Comparison of ENCODE assay signal across 12 mouse cellular contexts in the genomic region with DNA sequence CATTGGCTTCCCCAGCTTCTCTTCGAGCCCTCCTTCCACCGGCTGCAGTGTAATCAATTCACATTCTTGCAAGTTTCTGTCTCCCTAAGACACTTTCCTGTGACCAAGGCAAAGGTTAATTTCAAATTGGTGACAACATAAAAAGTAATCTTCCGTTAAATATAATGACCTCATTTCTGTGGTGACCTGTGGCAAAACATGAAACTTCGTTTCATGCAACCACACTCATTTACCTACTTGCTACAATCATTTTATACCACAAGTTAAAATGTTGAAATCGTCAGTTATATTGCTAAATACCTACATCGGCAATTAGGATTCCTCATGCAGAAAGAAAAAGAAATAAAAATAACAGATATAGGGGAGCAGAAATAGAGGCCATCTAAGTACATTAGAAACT.
"Had no signal": no experiment of that assay in that cellular context is flagged by ENCODE, and none has a peak within 500 bp of the region (broad histone marks: within the 10 kb centered on the region; RNA-seq: fewer than 3 reads in every experiment).

No protein-coding gene starts in this region.

- DNase-seq: retina, postnatal 1 day; right cerebral cortex, adult 18-20 months; right cerebral cortex, postnatal 14 days; right cerebral cortex, postnatal 25 days; right cerebral cortex, postnatal 4 days; spleen, adult 18-20 months; thymus, adult 18-20 months; thymus, adult 2 months; thymus, postnatal 14 days; thymus, postnatal 25 days; thymus, postnatal 36 days; thymus, postnatal 4 days had no signal
